Mouse (Mus musculus): ENCODE data around the gene Rhot2. TPM values are rescaled to one million over a fixed set of nuclear protein-coding genes. Genes with fewer than 3 reads are reported as not detected.

Gene Rhot2
- polyA plus RNA-seq (2012; rRNA removed), result 134 and 145 TPM in 2 replicates

DNA sequence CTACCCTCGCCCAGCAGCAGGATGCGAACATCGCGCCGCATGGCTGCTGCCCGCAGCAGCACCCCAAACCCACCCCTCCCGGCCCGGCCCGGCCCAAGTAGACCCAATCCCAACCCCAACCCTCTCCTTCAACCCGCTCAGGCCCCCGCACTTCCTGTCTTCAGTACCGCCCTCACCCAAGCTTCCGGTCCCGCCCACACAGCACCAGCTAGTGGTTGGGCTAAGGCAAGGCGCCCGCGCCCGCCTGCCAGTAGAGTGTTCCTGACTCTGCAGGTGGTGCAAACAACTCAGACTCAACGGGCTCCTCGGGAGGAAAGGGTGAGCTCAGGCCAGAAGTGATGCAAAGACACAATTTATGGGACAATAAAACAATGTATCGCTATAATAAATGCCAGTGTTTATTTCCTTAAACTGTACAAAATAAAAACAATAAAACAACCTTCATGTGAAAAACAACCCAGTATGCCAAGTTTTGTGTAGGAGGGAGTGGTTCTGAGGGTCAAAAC, at the start of gene Rhot2:
TSS of gene Rhot2 (minus strand) at position 456 of the 506 bp plus-strand sequence.

DNA sequence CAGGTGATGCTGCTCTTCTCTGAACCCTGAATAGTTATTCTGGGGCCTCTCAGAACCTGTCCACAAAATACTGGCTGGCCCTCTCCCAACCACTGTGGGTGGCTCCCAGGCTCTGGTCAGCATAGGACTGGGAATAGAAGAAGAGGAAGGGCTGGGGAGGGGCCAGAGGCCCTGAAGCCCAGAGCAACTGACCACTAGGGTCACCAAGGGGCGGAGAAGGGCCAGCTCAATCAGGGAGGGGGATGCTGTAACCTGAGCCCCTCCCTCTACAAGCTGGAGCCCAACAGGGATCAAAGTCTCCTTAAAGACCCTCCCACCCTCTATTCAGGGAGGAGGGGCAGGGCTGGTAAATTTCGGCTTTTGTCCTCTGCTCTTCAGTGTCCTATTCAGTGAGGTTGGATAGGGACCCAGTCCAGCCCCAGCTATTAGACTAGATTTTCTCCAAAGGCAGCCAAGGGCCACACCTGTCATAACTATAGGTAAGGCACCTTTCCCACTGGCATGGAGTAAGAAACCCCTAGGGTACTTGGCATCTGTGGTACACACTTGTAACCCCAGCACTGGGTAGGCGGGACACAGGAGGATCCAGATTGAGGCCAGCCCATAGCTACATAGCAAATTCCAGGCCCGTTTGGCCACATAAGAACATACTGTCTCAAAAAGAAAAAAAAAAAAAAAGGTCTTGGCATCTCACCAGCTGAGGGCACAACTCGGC, 35.7 kb upstream of the Rhot2 start, which contains the start of gene Wfikkn1:
TSS of gene Wfikkn1 (minus strand) at position 663 of the 715 bp plus-strand sequence.

DNA sequence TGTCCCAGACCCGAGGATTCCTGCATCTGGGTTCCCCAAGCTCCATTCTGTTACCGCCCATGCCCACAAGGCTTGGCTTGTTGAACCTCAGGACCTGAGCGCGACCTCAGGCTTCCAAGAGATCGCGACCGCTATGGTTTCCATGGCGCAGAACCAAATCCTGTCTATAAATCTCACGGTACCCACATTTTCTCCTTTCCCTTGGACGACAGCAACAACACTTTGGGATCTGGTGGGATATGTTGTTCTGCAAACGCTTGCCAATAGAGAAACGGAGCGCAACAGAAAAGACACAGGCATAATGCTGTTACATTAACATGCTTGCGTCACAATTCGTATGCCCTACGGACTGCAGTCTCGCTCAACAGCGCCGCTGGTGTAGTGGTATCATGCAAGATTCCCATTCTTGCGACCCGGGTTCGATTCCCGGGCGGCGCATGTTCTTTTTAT, 30.1 kb upstream of the Rhot2 start, which contains the start of gene Mettl26:
TSS of gene Mettl26 (plus strand) at position 354 of the 450 bp plus-strand sequence.

DNA sequence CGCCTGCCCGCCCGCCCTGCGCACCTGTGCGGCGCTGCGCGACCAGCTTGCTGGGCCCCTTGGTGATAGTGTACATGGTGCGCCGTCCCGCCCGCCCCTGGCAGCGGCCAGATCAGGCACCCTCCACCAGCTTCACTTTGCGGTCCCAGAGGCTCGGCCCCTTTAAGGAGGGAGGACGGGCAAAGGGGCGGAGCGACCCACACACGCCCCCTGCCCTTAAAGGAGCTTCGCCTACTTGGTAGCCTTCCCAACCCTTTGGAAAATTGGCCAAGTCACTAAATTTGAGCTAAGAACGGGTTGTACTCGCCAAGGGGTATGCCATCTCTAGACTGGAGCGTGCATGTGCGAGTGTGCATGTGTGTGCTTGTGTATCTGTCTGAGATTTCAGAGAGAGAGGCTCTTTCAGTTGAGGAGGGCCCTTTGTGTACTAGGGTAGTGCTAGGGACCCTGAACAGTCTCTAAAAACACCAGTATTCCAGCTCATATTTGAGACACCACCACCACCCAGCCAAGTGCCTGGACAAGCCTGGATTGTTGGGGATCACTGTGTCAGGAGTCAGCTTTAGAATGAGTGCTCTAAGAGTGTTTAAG, 24.0 kb upstream of the Rhot2 start, which contains the start of gene Mcrip2:
TSS of gene Mcrip2 (minus strand) at position 164 of the 591 bp plus-strand sequence.

DNA sequence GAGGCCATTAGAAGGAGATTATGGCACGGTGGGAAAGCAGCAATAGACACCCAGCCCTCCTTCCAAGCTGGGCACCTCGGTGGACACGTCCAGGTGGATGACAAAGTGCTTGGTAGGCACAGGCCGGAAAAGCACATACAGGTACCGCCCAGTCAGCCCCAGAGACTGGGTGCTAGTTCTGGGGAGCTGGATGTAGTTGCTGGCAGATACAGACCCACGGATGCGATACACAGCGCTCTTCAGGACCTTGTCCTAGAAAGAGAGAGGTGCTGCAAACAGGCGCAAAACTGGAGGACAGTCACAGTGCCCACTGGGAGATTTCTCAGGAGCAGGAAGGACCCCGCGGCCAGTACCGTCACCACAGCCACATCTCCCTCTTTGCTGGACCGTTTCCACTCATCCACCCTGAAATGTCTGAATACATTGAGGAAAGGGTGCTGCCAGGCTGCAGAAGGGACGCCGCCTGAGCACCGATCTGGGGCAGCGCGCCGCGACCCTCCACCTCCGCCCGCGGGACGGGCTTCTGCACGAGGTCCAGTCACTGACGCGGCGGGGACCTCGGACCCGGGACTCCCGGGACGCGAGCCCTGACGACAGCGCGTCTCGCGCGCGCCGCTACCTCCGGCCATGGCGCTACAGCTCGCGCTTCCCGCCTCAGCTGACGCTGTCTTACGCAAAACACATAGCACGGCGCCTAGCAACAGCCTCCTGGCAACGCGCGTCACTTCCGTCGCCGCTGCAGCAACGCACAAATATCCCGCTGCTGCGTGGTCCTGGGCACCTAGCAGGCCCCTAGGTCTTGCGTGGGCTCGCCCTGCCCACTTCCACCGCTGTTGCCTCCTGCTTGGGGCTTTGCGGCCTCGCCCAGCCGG, 16.4 kb upstream of the Rhot2 start, which contains the start of gene Wdr90:
TSS of gene Wdr90 (minus strand) at position 670 of the 872 bp plus-strand sequence.

GRCm38 (mm10) chr17:25841117-25841880, 3.4 kb downstream of the Rhot2 start, which contains the start of gene Gm20683:
TSS of gene Gm20683 (minus strand) at chr17:25841763.

DNA sequence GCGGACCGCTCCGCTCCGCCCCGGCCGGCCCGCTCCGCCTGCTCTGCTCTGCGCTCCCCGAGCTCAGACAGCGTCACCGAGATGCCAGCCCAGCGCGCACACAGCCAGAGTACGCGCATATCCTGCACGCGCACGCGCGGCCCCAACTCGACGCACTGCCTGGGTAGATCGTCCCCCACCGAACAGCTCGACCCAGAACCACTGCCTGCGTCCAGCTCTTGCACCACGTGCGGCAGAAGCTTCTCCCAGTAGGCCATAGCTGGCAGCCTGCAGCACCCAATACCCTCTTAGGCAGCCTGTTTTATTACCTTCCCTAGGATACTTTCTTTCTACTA, 7.6 kb downstream of the Rhot2 start, which contains the start of gene Rhbdl1:
TSS of gene Rhbdl1 (minus strand) at position 220 of the 335 bp plus-strand sequence.

GRCm38 (mm10) chr17:25833291-25833663, 11.4 kb downstream of the Rhot2 start, which contains the start of gene Stub1:
TSS of gene Stub1 (minus strand) at chr17:25833404.

GRCm38 (mm10) chr17:25828712-25829557, 15.7 kb downstream of the Rhot2 start, which contains the start of gene Jmjd8:
TSS of gene Jmjd8 (plus strand) at chr17:25828867.

GRCm38 (mm10) chr17:25823452-25823851, 21.2 kb downstream of the Rhot2 start, which contains the start of gene Wdr24:
TSS of gene Wdr24 (plus strand) at chr17:25823627.

GRCm38 (mm10) chr17:25808789-25809605, 35.7 kb downstream of the Rhot2 start, which contains the start of gene Fbxl16:
TSS of gene Fbxl16 (plus strand) at chr17:25809085.

GRCm38 (mm10) chr17:25796951-25797369, 47.7 kb downstream of the Rhot2 start, which contains the start of gene Metrn:
TSS of gene Metrn (minus strand) at chr17:25797136.

DNA sequence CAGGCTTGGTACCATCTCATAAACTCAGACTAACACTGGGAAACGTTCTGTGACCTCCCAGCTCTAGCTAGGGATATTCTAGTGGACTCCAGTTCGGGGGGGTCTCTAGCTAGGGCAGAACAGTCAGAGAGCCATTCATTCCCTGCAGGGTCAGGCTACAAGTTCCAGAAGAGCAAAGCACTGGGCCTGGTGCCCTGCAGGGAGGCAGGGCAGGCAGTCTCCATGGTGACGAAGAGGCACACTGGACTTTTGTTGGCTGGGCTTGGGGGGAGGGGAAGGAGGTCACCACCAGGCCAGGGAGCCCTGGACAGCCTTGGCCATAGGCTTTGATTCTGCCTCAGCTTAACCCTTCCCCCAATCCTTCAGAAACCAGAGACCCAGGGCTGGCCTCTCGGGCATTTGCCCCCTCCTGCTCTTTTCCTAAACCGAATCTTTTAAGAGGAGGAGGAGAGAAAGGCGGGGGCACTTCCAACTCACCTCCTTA, 49.0 kb downstream of the Rhot2 start, which contains the start of gene AC134908.4:
TSS of gene AC134908.4 (minus strand) at position 51 of the 484 bp plus-strand sequence.

GRCm38 (mm10) chr17:25792615-25793014, 52.0 kb downstream of the Rhot2 start, which contains the start of gene Fam173a:
TSS of gene Fam173a (minus strand) at chr17:25792901.

Other genes with a start within 250 kb of the Rhot2 start
- 0.17 and 0.48 TPM in 2 replicates for gene Gng13, start 127.7 kb downstream of the Rhot2 start, polyA plus RNA-seq (2012; rRNA removed)
- gene Chtf18, start 117.4 kb downstream of the Rhot2 start, polyA plus RNA-seq (2012; rRNA removed), result 9.4 and 10.7 TPM in 2 replicates
- 37.3 and 40.1 TPM in 2 replicates for gene Rpusd1, start 117.2 kb downstream of the Rhot2 start, polyA plus RNA-seq (2012; rRNA removed)
- gene Mslnl, start 108.8 kb downstream of the Rhot2 start, polyA plus RNA-seq (2012; rRNA removed), result 0.59 and 0.60 TPM in 2 replicates
- gene Msln, start 90.5 kb downstream of the Rhot2 start, polyA plus RNA-seq (2012; rRNA removed), result 5.1 and 8.6 TPM in 2 replicates
- gene Narfl, start 71.1 kb downstream of the Rhot2 start, polyA plus RNA-seq (2012; rRNA removed), result 23.0 and 24.0 TPM in 2 replicates
- gene Haghl, start 59.2 kb downstream of the Rhot2 start, polyA plus RNA-seq (2012; rRNA removed), result 42.7 and 47.9 TPM in 2 replicates
- gene Ccdc78, start 58.3 kb downstream of the Rhot2 start, polyA plus RNA-seq (2012; rRNA removed), result not detected in 2 replicates
- 140 and 190 TPM in 2 replicates for gene Fam173a, start 52.0 kb downstream of the Rhot2 start, polyA plus RNA-seq (2012; rRNA removed)
- gene AC134908.4, start 49.2 kb downstream of the Rhot2 start, polyA plus RNA-seq (2012; rRNA removed), result 0.90 and 1.5 TPM in 2 replicates
- 30.8 and 45.3 TPM in 2 replicates for gene Metrn, start 47.7 kb downstream of the Rhot2 start, polyA plus RNA-seq (2012; rRNA removed)
- 6.1 and 6.7 TPM in 2 replicates for gene Fbxl16, start 35.8 kb downstream of the Rhot2 start, polyA plus RNA-seq (2012; rRNA removed)
- gene Wdr24, start 21.2 kb downstream of the Rhot2 start, polyA plus RNA-seq (2012; rRNA removed), result 41.6 and 47.1 TPM in 2 replicates
- gene Jmjd8, start 16.0 kb downstream of the Rhot2 start, polyA plus RNA-seq (2012; rRNA removed), result 61.3 and 67.4 TPM in 2 replicates
- gene Stub1, start 11.4 kb downstream of the Rhot2 start, polyA plus RNA-seq (2012; rRNA removed), result 184 and 196 TPM in 2 replicates
- 20.1 and 27.0 TPM in 2 replicates for gene Rhbdl1, start 7.6 kb downstream of the Rhot2 start, polyA plus RNA-seq (2012; rRNA removed)
- 87.9 and 110 TPM in 2 replicates for gene Gm20683, start 3.1 kb downstream of the Rhot2 start, polyA plus RNA-seq (2012; rRNA removed)
- 31.9 and 49.4 TPM in 2 replicates for gene Wdr90, start 16.6 kb upstream of the Rhot2 start, polyA plus RNA-seq (2012; rRNA removed)
- gene Mcrip2, start 23.9 kb upstream of the Rhot2 start, polyA plus RNA-seq (2012; rRNA removed), result 146 and 175 TPM in 2 replicates
- gene Mettl26, start 30.2 kb upstream of the Rhot2 start, polyA plus RNA-seq (2012; rRNA removed), result 300 and 336 TPM in 2 replicates
- gene Wfikkn1, start 36.0 kb upstream of the Rhot2 start, polyA plus RNA-seq (2012; rRNA removed), result 1.6 and 2.1 TPM in 2 replicates
- gene Rab40c, start 74.9 kb upstream of the Rhot2 start, polyA plus RNA-seq (2012; rRNA removed), result 53.2 and 56.8 TPM in 2 replicates
- 111 and 122 TPM in 2 replicates for gene Pigq, start 100.1 kb upstream of the Rhot2 start, polyA plus RNA-seq (2012; rRNA removed)
- not detected in 2 replicates for gene Nhlrc4, start 100.1 kb upstream of the Rhot2 start, polyA plus RNA-seq (2012; rRNA removed)
- gene A930017K11Rik, start 107.7 kb upstream of the Rhot2 start, polyA plus RNA-seq (2012; rRNA removed), result 0.10 TPM in 1 of 2 replicates, not detected in the other
- 50.6 and 50.9 TPM in 2 replicates for gene Capn15, start 140.9 kb upstream of the Rhot2 start, polyA plus RNA-seq (2012; rRNA removed)
- gene Rab11fip3, start 224.7 kb upstream of the Rhot2 start, polyA plus RNA-seq (2012; rRNA removed), result 25.1 and 27.4 TPM in 2 replicates
- 21.1 and 26.3 TPM in 2 replicates for gene Decr2, start 245.5 kb upstream of the Rhot2 start, polyA plus RNA-seq (2012; rRNA removed)